Mouse (Mus musculus) stomach, embryonic 14.5 days (tissue): ENCODE measurements around the gene Cog1. TPM values are rescaled to one million over a fixed set of nuclear protein-coding genes. Genes with fewer than 3 reads are reported as not detected.

Source experiments
- ATAC-seq: fragments of 200-750 bp; cut with Nextera tagmentation; 2 replicates; pipeline ENCODE4 v1.8.0; 2017; ENCODE audit warnings: low read depth, moderate TSS enrichment; ENCODE audit not compliant: insufficient number of reproducible peaks, insufficient read depth, low FRiP score
- H3K27ac ChIP-seq: fragments of 300-500 bp; sonication (generic); 2 replicates; pipeline ENCODE4 v1.5.1; 2014; ENCODE audit warnings: mild to moderate bottlenecking, low read length, moderate library complexity, mixed read lengths
- H3K27me3 ChIP-seq: fragments of 300-500 bp; sonication (generic); 2 replicates; pipeline ENCODE4 v1.6.1; 2014; ENCODE audit warnings: low read length, control low read depth, mixed read lengths; ENCODE audit not compliant: control insufficient read depth, insufficient read depth
- H3K36me3 ChIP-seq: fragments of 300-500 bp; sonication (generic); 2 replicates; pipeline ENCODE4 v1.6.1; 2014; ENCODE audit warnings: mild to moderate bottlenecking, control low read depth, low read length, moderate library complexity, mixed read lengths; ENCODE audit not compliant: control insufficient read depth, insufficient read depth
- H3K4me1 ChIP-seq: fragments of 300-500 bp; sonication (generic); 2 replicates; pipeline ENCODE4 v1.6.1; 2014; ENCODE audit warnings: low read length, control low read depth, mixed read lengths; ENCODE audit not compliant: control insufficient read depth, insufficient read depth
- H3K4me2 ChIP-seq: fragments of 300-500 bp; sonication (generic); replicated peaks from 2 replicates; pipeline ENCODE4 v1.6.1; 2014; ENCODE audit warnings: low read depth, low read length, control low read depth
- H3K4me3 ChIP-seq: fragments of 300-500 bp; sonication (generic); 2 replicates; pipeline ENCODE4 v1.5.1; 2014; ENCODE audit warnings: low read depth, low read length, control low read depth
- H3K9ac ChIP-seq: fragments of 300-500 bp; sonication (generic); replicated peaks from 2 replicates; pipeline ENCODE4 v1.6.1; 2014; ENCODE audit warnings: low read depth, mild to moderate bottlenecking, control low read depth, low read length, moderate library complexity, mixed read lengths
- H3K9me3 ChIP-seq: fragments of 300-500 bp; sonication (generic); 2 replicates; pipeline ENCODE4 v1.6.1; 2016; ENCODE audit warnings: low read depth, low read length, control low read depth; ENCODE audit not compliant: control insufficient read depth
- WGBS: fragments of 180-500 bp; shearing (Covaris S2); extraction: QIAGEN DNeasy Blood & Tissue Kit; methylation state at CpG from one replicate; pipeline ENCODE4 v1.1.7; 2014; 5-methylcytosine and 5-hydroxymethylcytosine counted together
- polyA plus RNA-seq: library from polyadenylated mRNA; unstranded; fragments of >200 nt; fragmentation: Nextera tagmentation; extraction: Ambion mirVana; gene quantifications from 2 replicates; pipeline ENCODE4 v1.2.1, GENCODE M21; 2014

Gene Cog1
- 20.7 and 24.4 TPM in 2 replicates for polyA plus RNA-seq

DNA sequence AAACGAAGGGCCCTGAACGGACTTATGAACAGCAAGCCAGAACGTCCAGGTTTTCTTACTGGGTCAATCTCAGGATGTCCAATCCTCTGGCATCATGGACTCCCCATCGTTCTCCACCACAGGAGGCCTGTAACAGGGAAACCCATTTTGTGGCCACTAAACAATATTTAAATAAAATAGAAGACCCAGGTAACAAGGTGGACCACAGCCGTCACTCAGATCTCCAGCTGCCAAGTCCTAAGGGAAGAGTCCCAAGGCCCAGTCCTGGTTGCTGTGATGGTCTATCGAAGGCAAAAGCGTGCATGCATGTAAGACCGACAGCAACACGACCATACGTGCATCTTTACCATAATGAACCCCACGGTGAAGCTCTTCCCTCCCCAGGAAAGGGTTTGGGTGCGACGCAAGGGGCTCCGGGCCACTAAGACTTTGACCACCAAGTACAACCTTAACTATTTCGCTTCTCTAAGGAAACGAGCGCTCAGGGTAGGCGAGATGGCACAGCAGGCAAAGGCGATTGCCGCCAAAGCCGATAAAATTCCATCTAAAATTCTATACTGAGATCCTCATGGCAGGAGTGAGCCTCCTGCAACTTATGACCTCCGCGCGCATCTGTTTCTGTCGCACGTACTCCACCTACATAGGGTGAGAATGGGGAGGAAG lies at the start of gene Cog1:
Gene Cog1, plus strand, starts transcription at position 480 of the 663 bp plus-strand sequence.
- Histone ChIP-seq H3K27ac (peak within 1 kb of the TSS; percentile 77; the same call in 1 of the 2 replicates), H3K9me3 (no peaks in the 10 kb centered on the region), H3K4me3 (peak within 1 kb of the TSS; percentile 96), H3K27me3 (no peaks in the 10 kb centered on the region), H3K4me2 (peak within 1 kb of the TSS; percentile 66), H3K36me3 (peaks cover 23% of the 10 kb centered on the region), H3K4me1 (peaks cover 5% of the 10 kb centered on the region; the same call in 1 of the 2 replicates), H3K9ac (peak within 1 kb of the TSS; percentile 88)
- WGBS: 40% methylated on average over 26 of the region's 26 CpGs
- no peak for ATAC-seq

DNA sequence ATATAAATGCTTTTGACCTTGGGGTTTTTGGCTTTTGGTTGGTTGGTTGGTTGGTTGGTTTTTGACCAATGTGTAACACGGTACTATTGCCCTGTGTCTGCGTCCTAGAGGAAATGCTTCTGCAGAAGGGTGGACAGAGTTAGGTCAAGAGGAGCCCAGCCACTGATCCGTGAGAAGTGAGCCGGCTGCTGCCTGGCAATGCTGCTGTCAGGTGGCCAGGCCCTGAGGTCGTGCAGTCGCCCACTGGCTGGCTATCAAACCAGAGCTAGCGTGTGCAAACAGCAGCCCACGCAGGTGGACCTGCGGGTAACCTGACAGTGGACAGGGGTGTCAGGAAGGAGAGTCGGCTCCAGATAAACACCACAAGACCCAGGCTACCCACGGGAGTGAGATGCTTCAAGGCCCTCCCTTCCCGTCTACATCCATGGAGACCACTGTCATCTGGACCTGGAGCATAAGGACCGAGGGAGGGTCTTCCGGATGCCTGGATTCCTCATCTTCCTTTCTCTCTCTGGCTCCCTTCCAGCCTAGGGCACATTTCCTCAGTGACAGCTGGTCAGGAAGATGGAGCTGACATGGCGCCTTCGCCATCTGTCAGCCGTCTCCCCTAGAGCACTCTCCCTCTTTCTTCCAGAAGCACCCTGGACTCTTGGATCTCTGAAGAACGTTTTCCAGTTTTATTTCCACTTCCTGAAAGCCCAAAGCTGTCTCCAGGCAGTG lies 48.3 kb upstream of the Cog1 start:
- no peak overlapping the region for H3K4me2 ChIP-seq
- 83% methylated on average over 18 of the region's 18 CpGs for WGBS

DNA sequence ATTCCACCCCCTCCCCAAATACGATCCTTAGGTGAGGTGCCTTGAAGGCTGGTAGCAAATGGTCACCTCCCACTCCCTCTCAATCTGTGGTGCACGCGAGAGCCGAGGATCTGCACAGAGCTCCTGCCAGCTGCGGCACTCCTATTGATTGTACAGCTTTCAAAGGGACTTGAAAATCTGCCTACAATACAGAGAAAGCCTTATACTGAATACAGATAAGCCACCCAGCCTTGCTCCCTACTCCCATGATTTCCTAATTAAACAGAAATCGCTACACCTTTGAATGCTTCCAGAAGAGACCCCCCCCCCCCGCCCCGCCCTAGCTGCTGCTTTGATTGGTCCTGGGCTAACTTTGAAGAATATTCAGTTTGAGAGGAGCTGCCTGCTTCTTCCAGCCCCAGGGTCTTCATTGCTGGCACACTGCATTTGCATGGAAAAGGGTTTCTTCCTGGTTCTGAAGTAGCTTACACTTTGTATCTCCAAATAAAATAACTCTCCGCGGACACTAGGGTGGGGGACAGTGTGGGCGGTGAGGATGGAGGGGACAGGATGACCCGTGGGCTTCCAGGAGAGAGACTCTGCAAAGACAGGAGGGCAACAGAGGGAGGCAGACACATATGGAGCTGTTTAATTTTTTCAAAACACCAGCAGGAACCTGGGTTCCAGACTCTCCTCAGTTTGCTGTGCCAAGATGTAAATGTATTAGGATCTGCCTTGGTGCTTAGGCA lies 47.2 kb upstream of the Cog1 start:
- Histone ChIP-seq H3K9ac (no peak overlapping the region), H3K9me3 (no peaks in the 10 kb centered on the region), H3K4me2 (no peak overlapping the region), H3K4me3 (no peak overlapping the region), H3K36me3 (no peaks in the 10 kb centered on the region), H3K27ac (no peak overlapping the region), H3K27me3 (no peaks in the 10 kb centered on the region), H3K4me1 (no peaks in the 10 kb centered on the region)
- 62% methylated on average over 12 of the region's 12 CpGs for WGBS
- ATAC-seq: peak; percentile 66; the same call in 1 of the 2 replicates

More for the DNA sequence above, 48.3 kb upstream of the Cog1 start:
- ATAC-seq: no peak
- Histone ChIP-seq H3K4me1 (no peaks in the 10 kb centered on the region), H3K27me3 (no peaks in the 10 kb centered on the region), H3K4me3 (no peak overlapping the region), H3K36me3 (no peaks in the 10 kb centered on the region), H3K9me3 (no peaks in the 10 kb centered on the region), H3K9ac (no peak overlapping the region), H3K27ac (no peak overlapping the region)

DNA sequence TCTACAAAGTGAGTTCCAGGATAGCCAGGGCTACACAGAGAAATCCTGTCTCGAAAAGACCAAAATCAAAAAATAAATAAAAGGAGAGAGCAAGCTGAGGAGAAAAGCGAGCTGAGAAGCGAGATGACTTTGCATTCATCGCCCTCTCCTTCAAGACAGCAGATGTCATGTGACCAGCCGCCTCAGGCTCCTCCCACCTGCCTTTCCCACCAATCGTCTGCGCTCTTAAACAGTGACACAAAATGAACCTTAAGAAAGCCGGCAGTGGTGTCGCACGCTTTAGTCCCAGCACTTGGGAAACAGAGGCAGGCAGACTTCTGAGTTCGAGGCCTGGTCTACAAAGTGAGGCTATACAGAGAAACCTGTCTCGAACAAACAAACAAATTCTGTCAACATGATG lies 41.4 kb upstream of the Cog1 start:
- Histone ChIP-seq H3K4me3 (no peak overlapping the region), H3K27me3 (no peaks in the 10 kb centered on the region), H3K9ac (no peak overlapping the region), H3K36me3 (no peaks in the 10 kb centered on the region), H3K4me2 (no peak overlapping the region), H3K4me1 (peaks cover 6% of the 10 kb centered on the region; the same call in 1 of the 2 replicates), H3K27ac (no peak overlapping the region), H3K9me3 (no peaks in the 10 kb centered on the region)
- 98% methylated on average over 12 of the region's 12 CpGs for WGBS
- no peak for ATAC-seq

DNA sequence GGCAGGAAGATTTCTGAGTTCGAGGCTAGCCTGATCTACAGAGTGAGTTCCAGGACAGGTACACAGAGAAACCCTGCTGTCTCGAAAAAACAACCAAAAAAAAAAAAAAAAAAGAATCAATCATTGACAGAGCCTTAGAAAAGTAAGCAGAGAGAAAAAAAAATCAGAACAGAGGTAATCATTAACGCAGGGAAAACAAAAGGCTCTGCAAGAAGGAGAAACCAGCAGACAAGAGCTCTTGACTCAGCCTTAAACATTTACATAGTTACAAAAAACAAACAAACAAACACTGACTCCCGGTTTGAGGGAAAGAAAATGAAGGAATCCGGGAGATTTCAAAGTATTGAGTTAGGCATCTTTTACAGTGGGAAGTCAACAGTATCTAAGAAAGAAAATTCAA lies 39.4 kb upstream of the Cog1 start:
- Histone ChIP-seq H3K27ac (no peak overlapping the region), H3K4me3 (no peak overlapping the region), H3K36me3 (no peaks in the 10 kb centered on the region), H3K27me3 (no peaks in the 10 kb centered on the region), H3K4me2 (no peak overlapping the region), H3K4me1 (peaks cover 6% of the 10 kb centered on the region; the same call in 1 of the 2 replicates), H3K9ac (no peak overlapping the region), H3K9me3 (no peaks in the 10 kb centered on the region)
- 56% methylated on average over 5 of the region's 5 CpGs for WGBS
- no peak for ATAC-seq

DNA sequence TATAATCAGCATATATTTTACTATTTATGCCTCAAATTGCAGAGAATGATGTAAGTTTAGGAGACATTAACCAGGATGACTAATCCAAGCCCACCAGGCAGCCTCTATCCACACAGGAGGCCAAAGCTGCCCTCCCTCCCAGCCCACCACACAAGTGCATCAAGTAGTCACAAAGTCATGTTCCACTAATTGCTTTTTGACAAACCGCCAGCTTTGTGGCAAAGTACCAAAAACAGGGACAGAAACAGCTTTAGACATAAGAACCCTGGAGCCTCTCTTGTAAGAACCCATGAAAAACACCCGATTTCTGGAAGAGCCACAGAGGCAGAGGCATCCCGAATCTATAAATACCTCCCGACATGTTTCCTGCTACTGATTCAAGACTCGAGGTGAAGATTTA lies 38.7 kb upstream of the Cog1 start:
- 51% methylated on average over 5 of the region's 5 CpGs for WGBS

DNA sequence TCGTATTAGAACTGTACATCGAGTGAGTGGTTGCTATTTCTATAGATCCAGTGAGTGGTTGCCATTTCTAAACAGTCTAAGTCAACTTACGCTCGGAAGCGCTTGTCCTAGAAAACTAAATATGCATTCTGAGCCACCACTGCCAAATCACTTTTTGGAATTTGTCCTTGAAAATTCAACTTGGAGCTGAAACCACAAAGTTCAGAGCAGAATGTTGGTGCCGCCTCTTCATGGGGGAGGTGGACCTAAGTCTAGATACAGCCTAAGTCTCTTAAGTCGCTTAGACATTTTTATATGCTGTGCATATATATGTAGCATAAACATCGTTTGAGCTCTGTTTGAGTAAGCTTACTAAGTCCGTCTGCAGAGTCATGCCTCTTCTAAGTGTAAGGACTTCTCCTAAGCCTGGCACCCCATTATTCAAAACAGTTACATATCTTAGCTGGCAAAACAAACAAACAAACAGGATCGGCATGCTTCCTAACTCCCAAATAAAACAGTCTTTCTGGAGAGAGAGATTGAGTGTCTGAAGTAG lies 37.8 kb upstream of the Cog1 start:
- Histone ChIP-seq H3K4me3 (no peak overlapping the region), H3K4me1 (peaks cover 6% of the 10 kb centered on the region; the same call in 1 of the 2 replicates), H3K27me3 (no peaks in the 10 kb centered on the region), H3K36me3 (no peaks in the 10 kb centered on the region), H3K4me2 (no peak overlapping the region), H3K9me3 (no peaks in the 10 kb centered on the region), H3K9ac (no peak overlapping the region), H3K27ac (no peak overlapping the region)
- 66% methylated on average over 10 of the region's 10 CpGs for WGBS
- ATAC-seq: no peak

More for the DNA sequence above, 38.7 kb upstream of the Cog1 start:
- Histone ChIP-seq H3K9ac (no peak overlapping the region), H3K9me3 (no peaks in the 10 kb centered on the region), H3K4me3 (no peak overlapping the region), H3K4me2 (no peak overlapping the region), H3K27ac (no peak overlapping the region), H3K36me3 (no peaks in the 10 kb centered on the region), H3K27me3 (no peaks in the 10 kb centered on the region), H3K4me1 (peaks cover 6% of the 10 kb centered on the region; the same call in 1 of the 2 replicates)
- ATAC-seq: no peak
